Mouse (Mus musculus): ENCODE results near the gene Sik1. TPM values are rescaled to one million over a fixed set of nuclear protein-coding genes. Genes with fewer than 3 reads are reported as not detected.

Sik1 gene
- polyA plus RNA-seq, 1 experiment from 2014 or later, result 18.6 TPM

GRCm38 (mm10) chr17:31795893-31796292 lies 59.7 kb downstream of the Sik1 start:
- no peak overlapping the region for H3K4me3 ChIP-seq (ENCODE audit: low read depth, low read length)
- no peak overlapping the region for H3K9ac ChIP-seq (replicated peaks; ENCODE audit: low read depth, low read length)
- no peak for ATAC-seq (ENCODE audit: low read depth)
- H3K4me2 ChIP-seq (ENCODE audit: low read depth, low read length), result no peak overlapping the region
- H3K9me3 ChIP-seq (ENCODE audit: control insufficient read depth, low read length), result no peaks in the 10 kb centered on the region
- no peaks in the 10 kb centered on the region for H3K27me3 ChIP-seq (ENCODE audit: control insufficient read depth, insufficient read depth, low read length)
- H3K4me1 ChIP-seq (ENCODE audit: control insufficient read depth, insufficient read depth, low read length), result peaks cover 3% of the 10 kb centered on the region
- 77% methylated on average over 4 of the region's 4 CpGs for WGBS
- no peak overlapping the region for H3K27ac ChIP-seq (ENCODE audit: low read depth, low read length)
- H3K36me3 ChIP-seq (ENCODE audit: control insufficient read depth, insufficient read depth, low read length), result no peaks in the 10 kb centered on the region

Other genes starting within 250 kb of the Sik1 start
- gene Cbs, start 218.6 kb downstream of the Sik1 start, polyA plus RNA-seq (2014; fragmentation: Nextera tagmentation; extraction: Ambion mirVana), result 10.1 and 10.7 TPM in 2 replicates
- gene U2af1, start 196.9 kb downstream of the Sik1 start, polyA plus RNA-seq (2014; fragmentation: Nextera tagmentation; extraction: Ambion mirVana), result 101 and 116 TPM in 2 replicates
- 0.20 TPM in 1 of 2 replicates, not detected in the other for gene Cryaa, start 178.0 kb downstream of the Sik1 start, polyA plus RNA-seq (2014; fragmentation: Nextera tagmentation; extraction: Ambion mirVana)
- gene Rrp1b, start 180.3 kb upstream of the Sik1 start, polyA plus RNA-seq (2014; fragmentation: Nextera tagmentation; extraction: Ambion mirVana), result 30.1 and 40.8 TPM in 2 replicates
- gene Hsf2bp, start 180.5 kb upstream of the Sik1 start, polyA plus RNA-seq (2014; fragmentation: Nextera tagmentation; extraction: Ambion mirVana), result 0.52 and 1.1 TPM in 2 replicates